ENCODE assay signal across 8 mouse cellular contexts in genomic region chr1:83159603-83160002, GRCm38 (mm10). TPM values are rescaled to one million over a fixed set of nuclear protein-coding genes. Genes with fewer than 3 reads are reported as not detected.
DNase-seq lines count a peak whose midpoint lies in the region; ATAC-seq and TF ChIP-seq lines count a peak whose summit lies in the region.

Gene Daw1 (plus strand): TSS chr1:83159752.

- no peak within 1 kb of the TSS for H3K27ac ChIP-seq in ES-Bruce4 (ENCODE audit: insufficient read depth, low read length)
- no peak within 1 kb of the TSS for H3K27ac ChIP-seq in forebrain, embryonic 11.5 days (ENCODE audit: low read depth, low read length)
- H3K27ac ChIP-seq in liver, postnatal 0 days (ENCODE audit: low read depth) = no peak within 1 kb of the TSS

- ATAC-seq in forebrain, embryonic 11.5 days (replicated peaks; ENCODE audit: low FRiP score) = peak; percentile 99
- peak; percentile 60; the same call in 1 of the 2 replicates for ATAC-seq in liver, postnatal 0 days

- H3K27me3 ChIP-seq in ES-Bruce4 (ENCODE audit: control insufficient read depth, insufficient read depth, low read length, poor library complexity, severe bottlenecking) = no peaks in the 10 kb centered on the region
- no peaks in the 10 kb centered on the region for H3K27me3 ChIP-seq in forebrain, embryonic 11.5 days (ENCODE audit: control insufficient read depth, insufficient read depth, low read length)
- H3K27me3 ChIP-seq in liver, postnatal 0 days (ENCODE audit: insufficient read depth, low read length) = no peaks in the 10 kb centered on the region

- H3K4me3 ChIP-seq in ES-Bruce4 (ENCODE audit: low read depth, low read length) = peak within 1 kb of the TSS; percentile 42
- H3K4me3 ChIP-seq in forebrain, embryonic 11.5 days (ENCODE audit: low read depth, low read length) = peak within 1 kb of the TSS; percentile 50
- peak within 1 kb of the TSS; percentile 56 for H3K4me3 ChIP-seq in liver, postnatal 0 days (ENCODE audit: low read depth, low read length)

- peak; percentile 18 to 37 for DNase-seq in adrenal gland, postnatal 4 days (ENCODE audit: low spot score in 2 of 2)
- peak; percentile 91 for DNase-seq in forebrain, embryonic 11.5 days (ENCODE audit: low spot score)
- peak; percentile 6 for DNase-seq in heart, postnatal 25 days (ENCODE audit: low spot score)
- DNase-seq in kidney, postnatal 36 days = peak; percentile 65 to 83
- peak; percentile 59 for DNase-seq in liver, postnatal 0 days
- peak; percentile 22 for DNase-seq in ovary, postnatal 10 days (ENCODE audit: low spot score)
- DNase-seq in MN1 (ENCODE audit: low spot score) = no peak

- WGBS in forebrain, embryonic 11.5 days = under 1% methylated on average over 16 of the region's 16 CpGs
- WGBS in liver, postnatal 0 days (ENCODE audit: insufficient replicate concordance) = 1% methylated on average over 16 of the region's 16 CpGs

- intact Hi-C loops in heart, postnatal 25 days (cut with DNase I) = no loop called here

- TF ChIP-seq CTCF in ES-Bruce4 (IDR thresholded peaks at IDR 0.05; ENCODE audit: low read depth, low read length) = no peak
- TF ChIP-seq CTCF in liver, postnatal 0 days (IDR thresholded peaks at IDR 0.05; ENCODE audit: low read depth) = no peak

- TF ChIP-seq POLR2A in ES-Bruce4 (IDR thresholded peaks at IDR 0.05; ENCODE audit: insufficient read depth, low read length) = no peak

- H3K4me1 ChIP-seq in ES-Bruce4 (ENCODE audit: control insufficient read depth, insufficient read depth, low read length) = no peaks in the 10 kb centered on the region
- no peaks in the 10 kb centered on the region for H3K4me1 ChIP-seq in forebrain, embryonic 11.5 days (replicated peaks; ENCODE audit: control insufficient read depth, insufficient read depth, low read length)
- no peaks in the 10 kb centered on the region for H3K4me1 ChIP-seq in liver, postnatal 0 days (ENCODE audit: insufficient read depth)

- H3K9me3 ChIP-seq in ES-Bruce4 (replicated peaks; ENCODE audit: control insufficient read depth, insufficient read depth, low read length, poor library complexity, severe bottlenecking) = no peaks in the 10 kb centered on the region
- H3K9me3 ChIP-seq in forebrain, embryonic 11.5 days (ENCODE audit: control insufficient read depth, low read length) = no peaks in the 10 kb centered on the region
- H3K9me3 ChIP-seq in liver, postnatal 0 days (ENCODE audit: low read length) = no peaks in the 10 kb centered on the region

- H3K4me2 ChIP-seq in forebrain, embryonic 11.5 days (ENCODE audit: low read depth, low read length, severe bottlenecking) = peak within 1 kb of the TSS; percentile 64; the same call in 1 of the 2 replicates
- peak within 1 kb of the TSS; percentile 74 for H3K4me2 ChIP-seq in liver, postnatal 0 days (ENCODE audit: low read depth, low read length)

- H3K9ac ChIP-seq in ES-Bruce4 (ENCODE audit: low read depth, poor library complexity, severe bottlenecking) = no peak within 1 kb of the TSS
- H3K9ac ChIP-seq in forebrain, embryonic 11.5 days (ENCODE audit: low read length) = peak within 1 kb of the TSS; percentile 54; the same call in 1 of the 2 replicates
- 0 out of 2 replicates have a peak within 1 kb of the TSS, but pooled peaks have one; percentile 31 for H3K9ac ChIP-seq in liver, postnatal 0 days (replicated peaks)

- no peaks in the 10 kb centered on the region for H3K36me3 ChIP-seq in ES-Bruce4 (ENCODE audit: control insufficient read depth, insufficient read depth, low read length, poor library complexity, severe bottlenecking)
- no peaks in the 10 kb centered on the region for H3K36me3 ChIP-seq in forebrain, embryonic 11.5 days (ENCODE audit: control insufficient read depth, insufficient read depth, low read length)
- H3K36me3 ChIP-seq in liver, postnatal 0 days (replicated peaks; ENCODE audit: insufficient read depth, low read length) = no peaks in the 10 kb centered on the region

- no peak for TF ChIP-seq EP300 in ES-Bruce4 (IDR thresholded peaks at IDR 0.05; ENCODE audit: insufficient read depth, low read depth, low read length)
- TF ChIP-seq EP300 in liver, postnatal 0 days (IDR thresholded peaks at IDR 0.05; ENCODE audit: low read depth) = no peak

RNA-seq across cellular contexts. Expression of gene Daw1, which starts in this region (rescaled TPM):
- polyA plus RNA-seq in ES-Bruce4 (2011; ENCODE audit: insufficient read depth, insufficient read length, low read depth, missing spikeins) = not detected in 2 replicates
- under 1 TPM in 1 of 2 experiments, not detected in 1; 0.31 TPM for total RNA-seq in adrenal gland, postnatal 4 days (2021)
- polyA plus RNA-seq in forebrain, embryonic 11.5 days (2014; fragmentation: Nextera tagmentation; extraction: Ambion mirVana) = 0.21 and 0.59 TPM in 2 replicates
- total RNA-seq in heart, postnatal 25 days (2021) = not detected
- not detected in 2 replicates for polyA plus RNA-seq in liver, postnatal 0 days (2015; fragmentation: Nextera tagmentation; extraction: Ambion mirVana)

Comparison
In these comparisons a context has a peak if more than half of its experiments do, and no peak if none do; other contexts are left out.
1. Peak in DNase-seq in adrenal gland, postnatal 4 days; RNA of the gene not detected or under 1 TPM.
2. Peak in DNase-seq, ATAC-seq, H3K4me3 ChIP-seq, H3K9ac ChIP-seq and H3K4me2 ChIP-seq in forebrain, embryonic 11.5 days; RNA of the gene not detected or under 1 TPM.
3. Peak in DNase-seq in heart, postnatal 25 days; RNA of the gene not detected or under 1 TPM.
4. Peak in DNase-seq, ATAC-seq, H3K4me3 ChIP-seq, H3K9ac ChIP-seq and H3K4me2 ChIP-seq in liver, postnatal 0 days; RNA of the gene not detected or under 1 TPM.